Mouse (Mus musculus) forebrain, embryonic 12.5 days (tissue): ENCODE measurements around the gene Hspb2. TPM values are rescaled to one million over a fixed set of nuclear protein-coding genes. Genes with fewer than 3 reads are reported as not detected.

ENCODE experiments used
- ATAC-seq: fragments of 200-750 bp; cut with Nextera tagmentation; 2 replicates; pipeline ENCODE4 v1.8.0; 2017; ENCODE audit warnings: moderate TSS enrichment; ENCODE audit not compliant: low FRiP score
- H3K27ac ChIP-seq: fragments of 300-500 bp; sonication (generic); 2 replicates; pipeline ENCODE4 v1.5.1; 2016; ENCODE audit warnings: mild to moderate bottlenecking
- H3K27me3 ChIP-seq: fragments of 300-500 bp; sonication (generic); 2 replicates; pipeline ENCODE4 v1.6.1; 2016; ENCODE audit warnings: mild to moderate bottlenecking
- H3K36me3 ChIP-seq: fragments of 300-500 bp; sonication (generic); replicated peaks from 2 replicates; pipeline ENCODE4 v1.6.1; 2016; ENCODE audit warnings: mild to moderate bottlenecking
- H3K4me1 ChIP-seq: fragments of 300-500 bp; sonication (generic); 2 replicates; pipeline ENCODE4 v1.6.1; 2016
- H3K4me2 ChIP-seq: fragments of 300-500 bp; sonication (generic); 2 replicates; pipeline ENCODE4 v1.6.1; 2016; ENCODE audit warnings: mild to moderate bottlenecking, moderate library complexity
- H3K4me3 ChIP-seq: fragments of 300-500 bp; sonication (generic); replicated peaks from 2 replicates; pipeline ENCODE4 v1.5.1; 2016; ENCODE audit warnings: mild to moderate bottlenecking
- H3K9ac ChIP-seq: fragments of 300-500 bp; sonication (generic); 2 replicates; pipeline ENCODE4 v1.6.1; 2016; ENCODE audit warnings: mild to moderate bottlenecking
- H3K9me3 ChIP-seq: fragments of 300-500 bp; sonication (generic); 2 replicates; pipeline ENCODE4 v1.6.1; 2016
- WGBS: fragments of 180-500 bp; shearing (Covaris S2); methylation state at CpG from one replicate; pipeline ENCODE4 v1.1.7; 2016; 5-methylcytosine and 5-hydroxymethylcytosine counted together
- polyA plus RNA-seq: library from polyadenylated mRNA; unstranded; fragments of >200 nt; fragmentation: Nextera tagmentation; extraction: Ambion mirVana; gene quantifications from 2 replicates; pipeline ENCODE4 v1.2.1, GENCODE M21; 2016

Hspb2 gene
- polyA plus RNA-seq, result 0.54 TPM in 1 of 2 replicates, not detected in the other

DNA sequence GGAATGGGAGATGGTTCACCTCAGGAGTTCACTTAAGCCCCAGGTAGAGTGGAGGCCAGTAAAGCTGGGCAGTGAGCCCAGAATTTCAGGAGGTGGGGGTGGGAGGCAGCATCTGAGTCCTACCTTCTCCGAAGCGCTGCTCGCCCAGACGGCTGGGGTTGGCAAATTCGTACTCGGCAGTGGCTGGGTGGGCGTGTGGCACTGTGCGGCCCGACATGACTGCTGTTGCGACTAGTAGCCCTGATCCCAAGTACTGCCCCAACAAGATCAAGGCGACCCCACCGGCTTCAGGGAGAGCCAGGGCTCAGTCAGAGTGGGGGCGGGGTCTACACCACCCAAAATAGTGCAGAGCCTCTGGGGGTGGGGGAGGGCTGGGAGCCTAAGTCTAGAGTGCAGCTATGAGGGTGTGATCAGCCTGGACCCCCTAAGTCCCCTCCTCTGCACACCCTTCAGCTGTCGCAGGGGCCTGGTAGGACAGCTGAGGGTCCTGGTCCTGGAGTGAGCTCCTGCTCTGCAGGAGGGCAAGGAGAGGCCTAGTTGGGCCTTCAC is at the start of gene Hspb2:
Hspb2 (minus strand) TSS at position 301 of the 549 bp plus-strand sequence.
- peaks cover 12% of the 10 kb centered on the region for H3K27me3 ChIP-seq
- WGBS, result 69% methylated on average over 14 of the region's 14 CpGs
- H3K27ac ChIP-seq, result no peak within 1 kb of the TSS

DNA sequence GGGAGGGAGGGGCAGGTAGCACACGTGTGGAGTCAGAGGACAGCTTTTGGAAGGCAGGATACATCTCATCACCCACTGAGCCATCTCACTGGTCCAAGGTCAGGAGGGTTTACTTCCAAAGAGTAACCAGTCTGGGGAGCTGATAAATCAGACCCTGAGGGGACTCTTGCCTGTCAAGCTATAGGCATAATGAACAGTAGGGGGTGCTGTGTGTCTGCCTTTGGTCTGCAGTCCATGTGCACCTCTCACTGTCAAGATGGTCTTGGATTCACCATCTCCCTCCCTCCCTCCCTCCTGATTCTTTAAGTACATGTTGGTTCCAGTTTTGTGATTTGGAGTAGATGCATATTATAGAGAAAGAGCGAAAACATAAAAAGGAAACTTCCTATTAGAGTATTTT is 48.8 kb upstream of the Hspb2 start:
- Histone ChIP-seq H3K4me2 (no peak overlapping the region), H3K9ac (no peak overlapping the region), H3K4me3 (no peak overlapping the region), H3K4me1 (no peaks in the 10 kb centered on the region), H3K27ac (no peak overlapping the region), H3K9me3 (no peaks in the 10 kb centered on the region), H3K27me3 (no peaks in the 10 kb centered on the region), H3K36me3 (peaks cover 47% of the 10 kb centered on the region)
- no peak for ATAC-seq
- WGBS, result 69% methylated on average over 2 of the region's 2 CpGs

More for the DNA sequence above, at the start of gene Hspb2:
- no peak within 1 kb of the TSS for H3K4me3 ChIP-seq
- H3K4me2 ChIP-seq, result no peak within 1 kb of the TSS
- no peaks in the 10 kb centered on the region for H3K36me3 ChIP-seq
- ATAC-seq, result no peak
- no peaks in the 10 kb centered on the region for H3K4me1 ChIP-seq
- no peak within 1 kb of the TSS for H3K9ac ChIP-seq
- no peaks in the 10 kb centered on the region for H3K9me3 ChIP-seq

DNA sequence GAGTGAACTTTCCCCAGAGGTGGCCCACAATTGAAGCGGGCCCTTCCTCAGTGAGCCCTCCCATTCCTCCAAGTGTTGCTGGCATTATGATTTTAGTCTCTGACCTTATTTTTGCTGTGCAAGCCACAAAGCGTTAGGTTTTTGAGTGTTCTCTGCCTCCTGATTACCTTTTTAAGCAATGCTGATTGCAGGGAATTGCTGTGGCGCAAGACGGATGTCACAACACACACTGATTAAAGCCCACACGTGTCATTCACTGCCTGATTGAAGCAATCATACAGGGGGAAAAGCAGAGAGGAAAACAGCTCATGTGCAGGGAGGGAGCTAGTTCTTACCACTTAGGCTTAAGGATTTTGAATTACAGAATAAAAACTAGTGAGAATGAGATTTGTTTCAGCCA is 46.2 kb upstream of the Hspb2 start:
- H3K4me2 ChIP-seq, result no peak overlapping the region
- no peak overlapping the region for H3K27ac ChIP-seq
- peaks cover 38% of the 10 kb centered on the region for H3K36me3 ChIP-seq
- 83% methylated on average over 5 of the region's 5 CpGs for WGBS
- no peaks in the 10 kb centered on the region for H3K9me3 ChIP-seq
- H3K4me1 ChIP-seq, result no peaks in the 10 kb centered on the region
- no peak for ATAC-seq
- H3K9ac ChIP-seq, result no peak overlapping the region
- H3K4me3 ChIP-seq, result no peak overlapping the region
- no peaks in the 10 kb centered on the region for H3K27me3 ChIP-seq

DNA sequence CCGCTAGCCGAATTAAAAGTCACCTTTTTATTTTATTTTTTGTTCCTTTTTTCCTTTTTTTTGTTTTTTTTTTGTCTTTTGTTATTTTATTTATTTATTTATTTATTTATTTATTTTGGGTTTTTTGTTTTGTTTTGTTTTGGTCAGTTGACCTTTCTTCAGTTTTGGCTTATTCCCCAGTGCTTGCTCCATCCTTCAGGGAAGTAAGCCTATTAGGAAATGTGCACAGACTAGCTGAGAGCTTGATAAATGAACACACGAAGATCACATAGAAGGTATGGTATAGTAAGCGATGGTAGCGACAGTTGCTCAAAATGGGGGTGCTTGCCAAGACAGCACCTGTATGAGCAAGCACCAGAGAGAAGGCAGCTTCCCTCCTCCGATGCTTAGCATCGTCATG is 45.5 kb upstream of the Hspb2 start:
- no peaks in the 10 kb centered on the region for H3K4me1 ChIP-seq
- H3K27me3 ChIP-seq, result no peaks in the 10 kb centered on the region
- H3K9me3 ChIP-seq, result no peaks in the 10 kb centered on the region
- peaks cover 33% of the 10 kb centered on the region for H3K36me3 ChIP-seq
- 91% methylated on average over 7 of the region's 7 CpGs for WGBS
- no peak overlapping the region for H3K27ac ChIP-seq
- no peak overlapping the region for H3K9ac ChIP-seq
- ATAC-seq, result no peak
- H3K4me3 ChIP-seq, result no peak overlapping the region
- H3K4me2 ChIP-seq, result no peak overlapping the region

DNA sequence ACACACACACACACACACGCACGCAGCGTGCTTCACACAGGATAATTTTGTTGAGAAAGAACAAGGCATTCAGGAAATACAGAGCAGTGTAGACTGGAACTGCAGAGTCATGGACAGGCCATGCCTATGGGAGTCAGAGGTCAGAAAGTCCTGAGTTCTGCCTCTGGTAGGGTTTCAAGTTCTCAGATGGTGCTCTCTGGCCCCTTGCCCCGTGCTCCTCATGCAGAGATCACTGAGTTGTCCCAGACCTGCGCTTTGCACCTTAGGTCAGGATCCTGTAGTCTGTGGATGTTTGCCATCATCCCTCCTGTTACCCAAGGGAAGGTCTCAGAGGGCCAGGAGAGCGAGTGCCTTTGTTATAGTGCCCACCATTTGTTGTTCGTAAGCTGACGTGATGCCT is 44.6 kb upstream of the Hspb2 start:
- WGBS, result 90% methylated on average over 8 of the region's 8 CpGs
- Histone ChIP-seq H3K4me2 (no peak overlapping the region), H3K9me3 (no peaks in the 10 kb centered on the region), H3K27ac (no peak overlapping the region), H3K4me1 (no peaks in the 10 kb centered on the region), H3K27me3 (no peaks in the 10 kb centered on the region), H3K36me3 (peaks cover 36% of the 10 kb centered on the region), H3K9ac (no peak overlapping the region), H3K4me3 (no peak overlapping the region)
- ATAC-seq, result no peak

DNA sequence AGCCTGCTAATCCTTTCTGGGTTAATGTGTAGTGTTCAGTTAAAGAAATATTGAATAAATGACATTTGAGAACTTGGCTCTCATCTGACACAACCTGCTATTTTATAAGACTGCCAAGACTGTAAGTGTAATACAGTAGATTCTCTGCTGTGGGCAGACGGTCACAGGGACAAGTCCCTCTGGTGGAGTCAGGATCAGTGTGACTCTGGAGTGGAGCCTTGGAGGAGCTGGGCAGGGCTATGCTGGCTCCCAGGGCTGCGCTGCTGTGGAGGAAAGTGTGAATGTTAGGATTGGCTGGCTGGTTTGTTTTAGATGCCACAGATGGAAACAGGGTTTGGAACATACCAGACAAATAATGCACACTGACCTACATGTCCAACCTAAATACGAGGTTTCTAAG is 43.1 kb upstream of the Hspb2 start:
- no peaks in the 10 kb centered on the region for H3K27me3 ChIP-seq
- H3K4me3 ChIP-seq, result no peak overlapping the region
- H3K36me3 ChIP-seq, result peaks cover 38% of the 10 kb centered on the region
- no peaks in the 10 kb centered on the region for H3K4me1 ChIP-seq
- 88% methylated on average over 3 of the region's 3 CpGs for WGBS
- no peak overlapping the region for H3K4me2 ChIP-seq
- H3K9me3 ChIP-seq, result no peaks in the 10 kb centered on the region
- no peak overlapping the region for H3K27ac ChIP-seq
- H3K9ac ChIP-seq, result no peak overlapping the region
- ATAC-seq, result no peak

DNA sequence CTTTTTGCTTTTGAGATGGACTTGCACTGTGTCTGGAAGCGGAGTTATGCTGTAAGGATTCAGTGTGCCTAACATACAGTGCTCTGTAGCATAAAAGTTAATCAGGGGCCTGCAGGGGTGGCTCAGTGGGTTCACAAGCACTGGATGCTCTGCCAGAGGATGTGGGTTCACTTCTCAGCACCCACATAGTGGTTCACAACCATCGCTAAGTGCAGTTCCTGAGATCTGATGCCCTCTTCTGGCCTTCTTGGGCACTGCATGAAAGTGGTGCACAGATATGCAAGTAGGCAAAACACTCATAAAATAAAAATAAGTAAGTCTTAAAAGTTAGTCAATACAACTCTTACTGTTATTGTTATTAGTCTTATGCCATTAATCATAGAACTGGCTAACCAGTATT is 30.0 kb upstream of the Hspb2 start:
- 66% methylated on average over 2 of the region's 2 CpGs for WGBS
- Histone ChIP-seq H3K36me3 (peaks cover 82% of the 10 kb centered on the region), H3K9me3 (no peaks in the 10 kb centered on the region), H3K27ac (no peak overlapping the region), H3K4me1 (no peaks in the 10 kb centered on the region), H3K4me3 (no peak overlapping the region), H3K4me2 (no peak overlapping the region), H3K27me3 (no peaks in the 10 kb centered on the region), H3K9ac (no peak overlapping the region)
- ATAC-seq, result no peak

DNA sequence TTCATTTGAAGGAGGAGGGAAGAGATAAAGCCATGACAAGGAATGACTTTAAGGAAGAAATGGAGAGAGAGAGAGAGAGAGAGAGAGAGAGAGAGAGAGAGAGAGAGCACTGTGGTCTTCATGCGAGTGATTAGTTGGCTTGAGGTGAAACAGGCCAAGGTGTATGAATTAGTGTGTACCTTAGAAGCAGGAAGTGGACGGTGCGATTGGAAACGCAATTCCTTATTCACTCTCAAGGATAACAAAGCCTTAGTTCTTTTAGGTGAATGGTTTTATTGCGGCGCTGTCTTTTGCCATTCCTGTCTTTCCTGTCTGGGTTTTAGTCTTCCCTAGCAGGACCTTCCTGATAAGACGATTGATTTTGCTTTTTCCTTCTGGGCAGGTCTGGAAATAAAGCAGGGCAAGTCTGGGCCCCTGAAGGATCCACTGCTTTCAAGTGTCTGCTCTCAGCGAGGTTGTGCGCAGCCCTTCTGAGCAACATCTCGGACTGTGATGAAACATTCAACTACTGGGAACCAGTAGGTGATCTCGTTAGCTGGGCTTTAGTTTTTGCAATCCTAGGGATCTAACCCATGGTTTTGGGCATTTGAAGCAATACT is 24.1 kb upstream of the Hspb2 start:
- 65% methylated on average over 11 of the region's 11 CpGs for WGBS
- H3K4me3 ChIP-seq, result peak overlapping the region; percentile 94
- peaks cover 20% of the 10 kb centered on the region for H3K4me1 ChIP-seq
- ATAC-seq, result no peak
- no peaks in the 10 kb centered on the region for H3K27me3 ChIP-seq
- no peak overlapping the region for H3K27ac ChIP-seq
- H3K36me3 ChIP-seq, result peaks cover 27% of the 10 kb centered on the region
- H3K4me2 ChIP-seq, result peak overlapping the region; percentile 87
- H3K9ac ChIP-seq, result peak overlapping the region; percentile 91
- H3K9me3 ChIP-seq, result no peaks in the 10 kb centered on the region

DNA sequence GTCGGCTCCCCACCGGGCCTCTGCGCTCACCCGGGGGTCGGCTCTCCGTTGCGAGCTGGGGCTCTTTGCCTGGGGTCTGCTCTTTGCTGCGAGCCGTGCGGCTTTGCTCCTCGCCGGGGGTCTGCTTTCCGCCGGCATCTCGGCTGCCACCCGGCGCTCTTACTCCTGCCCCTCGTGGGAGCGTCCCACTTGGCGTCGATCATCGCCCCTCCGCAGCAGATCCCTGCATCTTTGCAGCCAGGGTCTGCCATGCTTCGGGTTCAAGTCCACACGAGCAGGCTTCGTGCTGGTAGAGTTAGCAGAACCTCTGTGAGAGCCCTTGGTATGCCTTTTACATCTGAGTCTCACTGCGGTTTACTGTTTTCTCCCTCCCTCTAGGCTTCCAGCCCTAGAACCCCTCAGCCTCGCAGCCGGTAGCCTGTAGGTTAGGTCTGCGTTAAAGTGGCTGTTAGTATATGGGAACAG is 23.5 kb upstream of the Hspb2 start:
- Histone ChIP-seq H3K9ac (peak overlapping the region; percentile 91), H3K27me3 (no peaks in the 10 kb centered on the region), H3K4me2 (peak overlapping the region; percentile 87), H3K4me1 (peaks cover 20% of the 10 kb centered on the region), H3K27ac (peak overlapping the region; percentile 87), H3K9me3 (no peaks in the 10 kb centered on the region), H3K36me3 (peaks cover 23% of the 10 kb centered on the region), H3K4me3 (peak overlapping the region; percentile 94)
- under 1% methylated on average over 30 of the region's 30 CpGs for WGBS
- ATAC-seq, result peak; percentile 50

DNA sequence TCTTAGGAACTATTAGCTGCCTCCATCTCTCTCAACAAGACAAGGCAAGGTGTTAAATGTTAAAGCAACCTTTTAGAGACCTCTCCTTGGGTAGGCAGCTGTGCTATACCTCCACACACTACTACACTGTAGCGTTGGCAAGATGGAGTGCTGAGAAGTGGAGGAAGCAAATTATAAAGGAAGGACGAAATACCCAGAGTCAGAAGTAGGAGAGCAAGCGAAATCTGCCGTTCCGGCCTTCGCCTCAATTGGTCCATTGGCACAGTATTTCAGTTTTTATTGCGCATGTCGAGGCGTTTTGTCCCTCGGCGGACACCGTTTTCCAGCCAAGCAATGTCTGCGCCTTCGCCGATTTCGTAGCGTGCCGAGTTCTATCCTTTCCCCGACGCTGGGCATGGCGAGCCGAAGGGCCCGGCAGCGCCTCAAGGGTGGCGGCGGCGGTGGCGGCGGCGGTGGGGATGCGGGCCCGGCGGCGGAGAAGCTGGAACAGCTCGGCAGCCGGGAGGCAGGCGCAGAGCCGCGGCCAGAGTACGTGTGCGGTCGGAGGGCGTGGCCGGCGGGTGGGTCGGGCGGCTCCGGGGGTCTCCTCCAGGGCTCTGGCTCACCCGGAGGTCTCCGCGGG is 22.9 kb upstream of the Hspb2 start, which contains the start of the genes Alg9 and 1110032A03Rik:
Alg9 (plus strand) TSS at position 29 of the 622 bp plus-strand sequence.
1110032A03Rik (minus strand) TSS at position 530 of the 622 bp plus-strand sequence.
- peak within 1 kb of the TSS; percentile 87 for H3K4me2 ChIP-seq
- peak; percentile 87 for ATAC-seq
- H3K9ac ChIP-seq, result peak within 1 kb of the TSS; percentile 91
- H3K9me3 ChIP-seq, result no peaks in the 10 kb centered on the region
- H3K36me3 ChIP-seq, result peaks cover 18% of the 10 kb centered on the region
- peaks cover 20% of the 10 kb centered on the region for H3K4me1 ChIP-seq
- under 1% methylated on average over 42 of the region's 51 CpGs for WGBS
- H3K27ac ChIP-seq, result peak within 1 kb of the TSS; percentile 87
- H3K27me3 ChIP-seq, result no peaks in the 10 kb centered on the region
- peak within 1 kb of the TSS; percentile 94 for H3K4me3 ChIP-seq

DNA sequence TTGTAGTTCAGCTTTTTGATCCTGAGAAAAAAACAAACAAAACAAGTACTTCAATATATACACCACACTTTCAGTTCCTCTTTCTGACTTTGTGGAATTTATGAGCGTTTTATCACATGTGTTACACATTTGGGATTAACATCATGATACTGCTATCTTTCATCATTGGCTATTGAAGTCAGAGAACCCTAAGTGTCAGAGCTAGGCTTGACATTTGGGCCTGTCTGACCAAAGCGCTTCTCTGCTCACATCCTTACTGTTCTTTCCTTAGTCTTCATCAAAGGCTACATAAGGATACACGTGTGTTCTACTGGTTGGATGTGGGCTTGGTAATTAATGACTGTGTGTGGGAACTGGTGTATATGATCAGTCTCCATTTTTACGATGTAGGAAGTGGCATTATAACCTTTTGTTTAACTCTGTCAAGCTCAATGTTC is 21.9 kb upstream of the Hspb2 start:
- H3K27ac ChIP-seq, result no peak overlapping the region
- H3K4me2 ChIP-seq, result peak overlapping the region; percentile 87; the same call in 1 of the 2 replicates
- H3K4me3 ChIP-seq, result no peak overlapping the region
- no peak overlapping the region for H3K9ac ChIP-seq
- H3K36me3 ChIP-seq, result peaks cover 8% of the 10 kb centered on the region
- 83% methylated on average over 4 of the region's 4 CpGs for WGBS
- ATAC-seq, result no peak
- H3K27me3 ChIP-seq, result no peaks in the 10 kb centered on the region
- H3K4me1 ChIP-seq, result peaks cover 26% of the 10 kb centered on the region
- no peaks in the 10 kb centered on the region for H3K9me3 ChIP-seq

DNA sequence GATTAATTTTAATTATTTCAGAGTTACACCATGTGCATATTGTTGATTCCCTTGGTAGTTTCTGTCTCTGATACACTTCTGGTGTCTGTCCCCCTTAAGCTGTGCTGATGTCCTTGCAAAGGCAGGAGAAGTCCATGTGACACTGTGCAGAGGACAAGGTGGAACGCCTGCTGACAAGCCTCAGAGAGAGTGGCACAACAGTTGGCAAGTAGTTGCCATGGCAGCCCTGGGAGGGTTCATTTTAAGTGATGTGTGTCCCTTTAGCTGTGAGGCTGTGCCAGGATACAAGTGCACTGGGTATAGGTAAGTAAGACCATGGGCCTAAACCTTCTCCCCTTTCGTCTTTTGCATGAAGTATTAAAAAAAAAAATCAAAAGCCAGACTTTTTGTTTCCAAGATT is 17.9 kb upstream of the Hspb2 start:
- Histone ChIP-seq H3K9ac (no peak overlapping the region), H3K9me3 (no peaks in the 10 kb centered on the region), H3K4me3 (no peak overlapping the region), H3K36me3 (no peaks in the 10 kb centered on the region), H3K4me1 (peaks cover 24% of the 10 kb centered on the region), H3K4me2 (no peak overlapping the region), H3K27ac (no peak overlapping the region), H3K27me3 (no peaks in the 10 kb centered on the region)
- WGBS, result 76% methylated on average over 2 of the region's 2 CpGs
- no peak for ATAC-seq
